Mouse (Mus musculus) lung, adult 10 weeks (tissue): ENCODE data around the gene Fam19a2. TPM values are rescaled to one million over a fixed set of nuclear protein-coding genes. Genes with fewer than 3 reads are reported as not detected.

Experiments
- polyA plus RNA-seq: library from polyadenylated mRNA; stranded (reverse); fragments of 350-450 nt; fragmentation: Illumina TruSeq; extraction: RNeasy Lipid Tissue Mini Kit (QIAGEN cat#74804); gene quantifications from one replicate; pipeline ENCODE4 v1.2.3, GENCODE M21; 2014; ENCODE audit warnings: low read depth, low replicate concordance; ENCODE audit not compliant: insufficient read depth

The Fam19a2 gene
- polyA plus RNA-seq: not detected

GRCm38 (mm10) chr10:123263876-123264309, at the start of gene Fam19a2:
Fam19a2 (plus strand) TSS chr10:123263996.

Other genes starting within 250 kb of the Fam19a2 start
- gene Mon2, start 187.5 kb upstream of the Fam19a2 start, polyA plus RNA-seq: 28.7 TPM
- 21.7 TPM for gene Usp15, start 67.0 kb upstream of the Fam19a2 start, polyA plus RNA-seq